Mouse (Mus musculus): ENCODE measurements around the gene Rhox4f. TPM values are rescaled to one million over a fixed set of nuclear protein-coding genes. Genes with fewer than 3 reads are reported as not detected.
"Not testable (repeated sequence)": the region's sequence is repeated elsewhere in the genome, so short reads cannot be mapped to it uniquely, and the experiment has no call there.

Rhox4f gene
- not detected for total RNA-seq (2022)

- not testable (repeated sequence) for DNase-seq (ENCODE audit: low spot score in 2 of 2)
These were observed at the start of gene Rhox4f for GRCm38 (mm10) chrX:37607604-37608003. Gene Rhox4f (minus strand): TSS chrX:37607704.

DNA sequence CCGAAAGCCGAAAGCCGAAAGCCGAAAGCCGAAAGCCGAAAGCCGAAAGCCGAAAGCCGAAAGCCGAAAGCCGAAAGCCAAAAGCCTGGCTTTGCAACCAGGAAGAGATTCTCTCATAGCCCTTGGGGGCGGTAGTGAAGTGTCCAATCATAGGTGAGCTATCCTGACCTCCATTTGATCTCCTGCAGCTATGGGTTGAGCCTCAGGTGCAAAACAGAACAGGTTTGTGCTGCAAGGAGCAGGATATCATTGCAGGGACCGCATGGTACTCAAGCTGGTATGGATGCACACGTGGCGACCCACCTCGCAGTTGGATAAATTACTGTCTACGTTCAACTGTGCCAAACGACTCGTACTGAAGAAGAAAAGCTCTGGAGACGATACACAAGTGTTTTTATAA, 43.7 kb upstream of the Rhox4f start, which contains the start of gene Rhox4g:
Rhox4g (minus strand) TSS at position 101 of the 400 bp plus-strand sequence.
- not testable (repeated sequence) for DNase-seq (ENCODE audit: low spot score in 2 of 2)

GRCm38 (mm10) chrX:37643370-37643769, 35.9 kb upstream of the Rhox4f start, which contains the start of gene Rhox2g:
Gene Rhox2g (minus strand): TSS chrX:37643470.
- DNase-seq (ENCODE audit: low spot score in 2 of 2): not testable (repeated sequence)

- not testable (repeated sequence) for DNase-seq (ENCODE audit: low spot score in 2 of 2)
These were observed 21.0 kb upstream of the Rhox4f start, which contains the start of gene Rhox3g for GRCm38 (mm10) chrX:37628512-37628911. Gene Rhox3g (minus strand): TSS chrX:37628612.

DNA sequence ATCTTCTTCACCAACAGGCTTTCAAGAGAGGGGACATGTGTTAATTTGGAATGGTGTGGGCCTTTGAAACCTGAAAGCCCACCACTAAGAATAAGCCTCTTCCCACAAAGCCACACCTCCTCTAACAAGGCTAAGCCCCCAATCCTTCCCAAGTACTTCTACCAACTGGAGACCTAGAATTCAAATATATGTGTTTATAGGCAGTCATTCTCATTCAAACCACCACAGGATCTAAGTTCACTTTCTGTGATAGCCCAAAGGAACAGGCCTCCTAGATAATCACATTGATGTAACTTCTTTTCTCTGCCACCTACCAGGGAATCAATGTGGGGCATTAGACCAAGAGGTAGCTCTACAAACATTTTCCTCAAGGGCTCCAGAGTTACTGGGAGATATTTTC, 26.8 kb downstream of the Rhox4f start, which contains the start of gene Rhox3f:
Rhox3f (plus strand) TSS at position 301 of the 400 bp plus-strand sequence.
- DNase-seq (ENCODE audit: low spot score in 2 of 2): not testable (repeated sequence)

DNA sequence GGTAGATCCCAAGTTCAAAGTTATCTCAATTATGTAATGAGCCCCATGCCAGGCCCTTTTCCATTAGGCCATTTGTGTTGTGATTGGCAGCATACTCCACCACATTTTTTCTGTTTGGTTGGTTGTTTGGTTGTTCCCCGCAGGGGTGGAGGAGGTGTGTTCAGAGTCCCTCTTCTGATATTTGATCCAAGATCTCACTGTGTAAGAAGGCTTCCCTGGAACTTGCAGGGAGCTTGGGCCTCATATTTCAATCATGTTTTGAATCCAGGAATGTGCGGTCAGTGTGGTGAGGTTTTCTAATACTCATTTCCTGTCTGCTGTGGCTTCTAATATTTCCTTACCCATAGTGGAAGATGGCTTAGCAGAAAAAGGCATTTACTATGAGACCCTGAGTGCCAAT, 34.9 kb downstream of the Rhox4f start:
- not testable (repeated sequence) for DNase-seq (ENCODE audit: low spot score in 2 of 2)

- DNase-seq (ENCODE audit: low spot score in 2 of 2): not testable (repeated sequence)
These were observed 36.4 kb downstream of the Rhox4f start, which contains the start of gene Rhox2f for GRCm38 (mm10) chrX:37571105-37571504. Gene Rhox2f (plus strand): TSS chrX:37571405.

DNA sequence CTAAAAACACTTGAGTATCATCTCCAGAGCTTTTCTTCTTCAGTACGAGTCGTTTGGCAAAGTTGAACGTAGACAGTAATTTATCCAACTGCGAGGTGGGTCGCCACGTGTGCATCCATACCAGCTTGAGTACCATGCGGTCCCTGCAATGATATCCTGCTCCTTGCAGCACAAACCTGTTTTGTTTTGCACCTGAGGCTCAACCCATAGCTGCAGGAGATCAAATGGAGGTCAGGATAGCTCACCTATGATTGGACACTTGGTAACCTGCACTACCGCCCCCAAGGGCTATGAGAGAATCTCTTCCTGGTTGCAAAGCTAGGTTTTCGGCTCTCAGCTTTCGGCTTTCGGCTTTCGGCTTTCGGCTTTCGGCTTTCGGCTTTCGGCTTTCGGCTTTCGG, 50.4 kb downstream of the Rhox4f start, which contains the start of gene Rhox4e:
Rhox4e (plus strand) TSS at position 301 of the 400 bp plus-strand sequence.
- DNase-seq (ENCODE audit: low spot score in 2 of 2): not testable (repeated sequence)

Other genes with a start within 250 kb of the Rhox4f start
- not detected for gene Rhox3a2, start 227.7 kb downstream of the Rhox4f start, total RNA-seq (2022)
- not detected for gene Rhox4a2, start 216.9 kb downstream of the Rhox4f start, total RNA-seq (2022)
- gene Rhox2b, start 195.6 kb downstream of the Rhox4f start, total RNA-seq (2022): not detected
- not detected for gene Rhox4b, start 175.2 kb downstream of the Rhox4f start, total RNA-seq (2022)
- gene Rhox2c, start 154.0 kb downstream of the Rhox4f start, total RNA-seq (2022): not detected
- not detected for gene Rhox3c, start 149.1 kb downstream of the Rhox4f start, total RNA-seq (2022)
- not detected for gene Rhox4c, start 127.4 kb downstream of the Rhox4f start, total RNA-seq (2022)
- gene Rhox2d, start 114.3 kb downstream of the Rhox4f start, total RNA-seq (2022): not detected
- gene Rhox4d, start 93.3 kb downstream of the Rhox4f start, total RNA-seq (2022): not detected
- gene Rhox2e, start 77.3 kb downstream of the Rhox4f start, total RNA-seq (2022): not detected
- not detected for gene Rhox3e, start 65.7 kb downstream of the Rhox4f start, total RNA-seq (2022)
- gene Rhox4e, start 50.3 kb downstream of the Rhox4f start, total RNA-seq (2022): not detected
- not detected for gene Rhox2f, start 36.3 kb downstream of the Rhox4f start, total RNA-seq (2022)
- gene Rhox3f, start 26.7 kb downstream of the Rhox4f start, total RNA-seq (2022): not detected
- not detected for gene Rhox3g, start 20.9 kb upstream of the Rhox4f start, total RNA-seq (2022)
- not detected for gene Rhox2g, start 35.8 kb upstream of the Rhox4f start, total RNA-seq (2022)
- not detected for gene Rhox4g, start 43.6 kb upstream of the Rhox4f start, total RNA-seq (2022)
- not detected for gene Rhox3h, start 61.1 kb upstream of the Rhox4f start, total RNA-seq (2022)
- gene Rhox2h, start 65.6 kb upstream of the Rhox4f start, total RNA-seq (2022): not detected
- gene Rhox5, start 197.1 kb upstream of the Rhox4f start, total RNA-seq (2022): not detected
- not detected for gene Rhox6, start 219.2 kb upstream of the Rhox4f start, total RNA-seq (2022)
- gene Rhox7a, start 224.0 kb upstream of the Rhox4f start, total RNA-seq (2022): not detected

Measured in gastrocnemius, adult 8-10 months (tissue).